Mouse (Mus musculus): ENCODE measurements around the gene Arpin. TPM values are rescaled to one million over a fixed set of nuclear protein-coding genes. Genes with fewer than 3 reads are reported as not detected.

The Arpin gene
- total RNA-seq (2021): 10 to 100 TPM in 1 of 2 experiments, 1 to 10 TPM in 1; 9.8 to 11.2 TPM

DNA sequence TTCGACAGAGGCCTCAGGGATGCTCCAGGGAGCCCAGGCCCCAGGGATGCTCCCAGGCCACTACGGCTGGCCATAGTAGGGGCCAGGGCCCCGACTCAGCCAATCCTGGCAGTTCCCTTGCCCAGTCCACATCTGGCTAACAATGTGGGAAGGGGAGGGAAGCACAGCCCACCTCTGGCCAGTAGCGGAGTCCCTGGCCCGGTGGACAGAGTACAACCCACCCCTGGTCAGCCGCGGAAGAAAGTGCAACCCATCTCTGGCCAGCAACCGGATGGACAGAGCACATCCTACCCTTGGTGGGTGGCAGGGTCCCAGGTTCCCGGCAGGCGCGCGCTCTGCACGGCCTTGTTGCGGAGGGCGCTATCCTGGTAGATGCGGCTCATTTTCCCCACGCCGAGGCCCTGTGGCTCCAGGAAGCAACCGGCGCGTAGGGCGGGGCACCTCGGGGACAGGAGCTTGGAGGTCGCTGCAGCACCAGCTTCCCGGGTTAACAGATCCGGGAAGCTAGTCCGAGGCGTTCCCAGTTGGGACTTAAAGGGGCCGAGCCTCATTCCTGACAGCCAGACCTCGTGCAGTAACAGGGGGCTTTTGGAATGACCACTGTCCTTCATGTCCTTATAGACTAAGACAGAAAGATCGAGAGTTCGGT is at the start of gene Arpin:
Gene Arpin, minus strand, starts transcription at position 498 of the 649 bp plus-strand sequence.
- peak in 1 of 2 experiments; percentile 86 for DNase-seq (ENCODE audit: extremely low spot score in 1 of 2, low spot score in 2 of 2)
- intact Hi-C loops (cut with DNase I): loop anchor here (10.0 kb wide), 1 partner anchor 150 kb away; no protein-coding TSS in a partner anchor

DNA sequence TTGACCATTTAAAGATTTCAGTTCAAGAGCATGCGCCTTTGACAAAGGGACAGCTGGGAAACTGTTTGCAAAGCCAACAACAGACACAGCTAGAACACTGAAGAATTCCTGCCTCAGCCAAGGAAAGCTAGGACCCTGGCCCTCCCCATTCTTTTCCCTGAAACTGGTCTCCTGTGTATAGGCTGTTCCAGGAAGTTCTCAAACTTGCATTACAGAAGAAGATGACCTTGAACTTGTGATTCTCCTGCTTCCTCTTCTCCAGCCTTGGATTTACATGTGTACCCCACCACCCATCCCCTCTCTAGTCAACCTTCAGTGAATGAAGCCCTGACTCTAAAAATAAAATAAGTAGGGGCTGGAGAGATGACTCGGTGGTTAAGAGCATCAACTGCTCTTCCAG is 40.2 kb upstream of the Arpin start:
- intact Hi-C loops (cut with DNase I): no loop called here
- no peak for DNase-seq (ENCODE audit: extremely low spot score in 1 of 2, low spot score in 2 of 2)

DNA sequence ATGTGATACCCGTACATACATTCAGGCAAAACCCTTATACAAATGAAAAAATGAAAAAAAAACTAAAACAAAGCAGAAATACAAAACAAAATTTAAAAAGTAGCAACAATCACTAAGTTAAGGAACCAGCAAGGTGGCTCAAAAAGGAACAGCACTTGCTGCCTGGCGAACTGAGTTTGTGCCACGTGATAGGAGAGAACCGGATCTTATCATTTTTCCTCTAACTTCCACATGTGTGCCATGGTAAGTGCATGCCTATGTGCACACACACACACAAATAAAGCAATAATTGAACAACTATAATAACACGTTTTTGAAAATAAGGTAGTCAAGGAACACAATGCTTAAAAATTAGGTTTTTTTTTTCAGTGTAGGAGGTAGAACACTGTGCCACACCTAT is 37.0 kb upstream of the Arpin start:
- no peak for DNase-seq (ENCODE audit: extremely low spot score in 1 of 2, low spot score in 2 of 2)
- intact Hi-C loops (cut with DNase I): no loop called here

DNA sequence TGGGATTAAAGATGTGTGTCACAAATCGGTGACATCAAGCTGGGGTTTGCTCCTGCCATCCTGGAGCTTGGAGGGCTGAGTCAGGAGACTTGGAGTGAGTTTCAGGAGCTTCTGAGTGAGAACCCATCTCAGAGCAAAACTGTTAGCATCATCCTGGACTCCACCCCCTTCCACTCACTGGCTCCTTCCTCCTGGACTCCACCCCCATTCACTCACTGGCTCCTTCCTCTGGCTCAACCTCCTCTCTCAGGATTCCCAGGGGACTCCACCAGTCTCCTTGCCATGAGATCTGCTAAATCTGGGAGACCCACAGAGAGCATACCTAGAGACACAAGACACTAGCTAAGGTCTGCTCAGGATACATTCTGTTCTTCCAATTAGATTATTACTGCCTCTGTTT is 35.2 kb upstream of the Arpin start:
- DNase-seq (ENCODE audit: extremely low spot score in 1 of 2, low spot score in 2 of 2): no peak
- intact Hi-C loops (cut with DNase I): no loop called here

DNA sequence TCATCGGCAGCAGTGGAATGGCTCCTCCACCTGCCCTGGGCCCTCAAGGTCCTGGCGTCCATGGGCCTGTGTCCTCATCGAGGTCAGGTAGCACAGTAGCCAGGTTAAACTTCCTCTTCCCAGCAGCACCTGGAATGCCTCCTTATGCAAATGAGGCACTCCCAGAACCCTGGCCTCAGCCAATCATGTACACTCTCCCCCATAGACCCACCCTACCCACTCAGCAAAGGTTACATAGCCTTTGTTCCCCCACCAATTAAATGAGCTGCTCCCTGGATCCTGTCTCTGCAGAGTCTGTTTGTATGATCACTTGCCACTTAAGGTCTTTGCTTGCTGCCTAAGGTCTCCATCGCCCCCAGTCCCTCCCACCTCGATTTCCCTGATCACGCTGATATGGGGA is 33.2 kb upstream of the Arpin start:
- DNase-seq (ENCODE audit: extremely low spot score in 1 of 2, low spot score in 2 of 2): no peak
- intact Hi-C loops (cut with DNase I): no loop called here

DNA sequence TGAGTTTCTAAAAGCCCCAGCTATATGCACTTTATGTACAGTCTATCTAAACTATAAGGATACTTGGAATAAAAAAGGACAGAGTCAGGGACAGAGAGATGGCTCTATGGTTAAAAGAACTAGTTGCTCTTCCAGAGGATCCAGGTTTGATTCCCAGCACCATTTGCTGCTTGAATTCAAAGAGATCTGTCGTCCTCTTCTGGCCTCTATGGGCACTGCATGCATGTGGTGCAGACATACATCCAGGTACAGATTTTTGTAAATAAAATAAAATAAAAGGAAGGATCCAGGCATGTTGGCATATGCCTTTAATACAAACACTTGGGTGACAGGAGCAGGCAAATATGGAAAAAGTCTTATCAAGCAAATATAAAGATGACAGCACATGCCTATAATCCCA is 26.4 kb upstream of the Arpin start:
- intact Hi-C loops (cut with DNase I): no loop called here
- no peak for DNase-seq (ENCODE audit: extremely low spot score in 1 of 2, low spot score in 2 of 2)

DNA sequence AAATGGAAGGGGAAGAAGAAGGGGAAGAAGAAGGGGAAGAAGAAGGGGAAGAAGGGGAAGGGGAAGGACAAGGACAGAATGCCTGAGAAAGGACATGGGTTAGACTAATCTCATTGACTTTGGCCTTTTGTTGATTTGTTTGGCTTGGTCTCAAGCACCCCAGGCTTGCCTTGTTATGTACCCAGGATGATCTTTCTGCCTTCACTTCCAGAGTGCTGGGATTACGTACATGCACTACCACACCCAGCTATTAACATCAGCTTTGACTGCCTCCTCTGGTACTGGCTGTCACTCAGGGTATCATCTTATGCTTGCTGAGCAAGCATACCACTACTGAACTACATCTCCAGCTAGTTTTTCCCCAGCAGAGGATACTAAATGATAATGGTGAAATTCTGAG is 21.0 kb upstream of the Arpin start:
- intact Hi-C loops (cut with DNase I): no loop called here
- no peak for DNase-seq (ENCODE audit: extremely low spot score in 1 of 2, low spot score in 2 of 2)

DNA sequence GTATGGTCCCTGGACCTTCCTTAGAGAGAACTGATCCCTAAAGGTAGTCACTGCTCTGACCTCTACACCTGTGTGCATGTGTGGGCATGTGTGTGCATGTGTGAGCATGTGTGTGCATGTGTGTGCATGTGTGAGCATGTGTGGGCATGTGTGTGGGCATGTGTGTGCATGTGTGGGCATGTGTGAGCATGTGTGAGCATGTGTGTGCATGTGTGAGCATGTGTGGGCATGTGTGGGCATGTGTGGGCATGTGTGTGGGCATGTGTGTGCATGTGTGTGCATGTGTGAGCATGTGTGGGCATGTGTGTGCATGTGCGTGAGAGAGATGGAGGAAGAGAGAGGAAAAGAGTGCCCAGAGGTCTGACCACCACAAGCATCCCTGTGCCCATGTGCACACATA is 19.7 kb upstream of the Arpin start:
- intact Hi-C loops (cut with DNase I): no loop called here
- DNase-seq (ENCODE audit: extremely low spot score in 1 of 2, low spot score in 2 of 2): no peak

DNA sequence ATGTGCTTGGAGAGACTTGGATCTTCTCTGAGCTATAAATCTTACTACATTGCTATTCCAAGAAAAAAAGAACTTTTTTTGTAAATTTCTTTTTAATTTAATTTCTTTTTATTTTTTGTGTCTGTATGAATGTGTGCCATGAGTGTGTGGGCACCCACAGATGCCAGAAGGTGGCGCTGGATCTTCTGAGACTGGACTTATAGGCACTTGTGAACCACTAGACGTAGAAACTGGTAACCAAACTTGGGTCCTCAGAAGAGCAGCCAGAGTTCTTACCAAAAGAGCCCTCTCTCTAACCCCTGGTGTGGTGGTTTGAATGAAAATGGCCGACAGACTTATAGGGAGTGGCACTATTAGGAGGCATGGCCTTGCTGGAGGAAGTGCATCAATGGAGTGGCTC is 15.9 kb upstream of the Arpin start:
- DNase-seq (ENCODE audit: extremely low spot score in 1 of 2, low spot score in 2 of 2): no peak
- intact Hi-C loops (cut with DNase I): no loop called here

DNA sequence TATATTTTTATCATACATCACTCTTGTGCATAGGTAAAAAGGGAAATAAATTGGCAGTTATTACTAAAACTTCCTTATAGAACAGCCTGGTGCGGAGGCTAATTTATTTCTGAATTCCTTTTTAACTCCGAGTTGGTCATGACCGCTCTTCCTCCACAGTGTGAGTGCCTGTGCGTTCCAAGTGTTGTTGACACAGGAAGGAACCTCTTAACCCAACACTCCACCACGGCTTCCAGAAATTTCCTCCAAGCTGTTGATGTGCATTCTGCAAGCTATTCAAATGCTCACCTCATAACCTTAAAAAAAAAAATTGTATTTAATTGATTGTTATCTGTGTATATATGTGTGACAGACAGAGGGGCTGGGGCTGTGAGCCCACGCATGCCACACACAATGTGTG is 15.1 kb upstream of the Arpin start:
- no peak for DNase-seq (ENCODE audit: extremely low spot score in 1 of 2, low spot score in 2 of 2)
- intact Hi-C loops (cut with DNase I): no loop called here

DNA sequence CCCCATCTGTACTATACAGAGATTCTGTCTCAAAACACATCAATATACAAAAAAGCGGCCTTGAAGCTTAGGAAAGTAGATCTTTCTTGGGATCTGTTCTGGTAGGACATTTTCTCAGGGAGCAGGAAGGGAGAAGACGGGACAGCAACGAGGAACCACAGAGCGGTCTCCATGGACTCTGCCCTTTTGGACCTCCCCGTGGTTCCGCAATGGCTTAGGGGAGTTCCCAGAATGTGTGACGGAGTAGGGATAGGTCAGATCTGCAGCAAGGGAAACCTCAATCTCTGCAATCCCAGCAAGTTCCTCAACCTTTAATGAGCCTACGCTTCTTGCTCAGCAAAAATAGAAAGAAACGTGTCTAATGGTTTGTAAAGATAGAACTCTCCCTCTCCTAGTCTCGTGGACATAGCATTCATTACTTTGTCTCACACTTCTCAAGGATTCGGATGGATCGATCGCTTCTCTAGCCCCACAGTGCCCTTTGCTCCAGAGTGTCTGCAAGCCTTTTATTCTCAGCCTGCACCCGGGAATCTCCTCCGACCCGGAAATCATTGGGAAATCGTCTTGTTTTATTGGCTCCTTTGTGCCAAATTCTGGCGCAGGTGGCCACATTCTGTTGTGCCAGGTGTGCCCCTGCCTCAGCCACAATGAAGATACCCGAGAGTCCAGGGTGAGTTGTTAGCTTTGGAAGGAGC is 499 bp upstream of the Arpin start:
- no peak for DNase-seq (ENCODE audit: extremely low spot score in 1 of 2, low spot score in 2 of 2)
- intact Hi-C loops (cut with DNase I): loop anchor here (10.0 kb wide), 1 partner anchor 149 kb away; no protein-coding TSS in a partner anchor

DNA sequence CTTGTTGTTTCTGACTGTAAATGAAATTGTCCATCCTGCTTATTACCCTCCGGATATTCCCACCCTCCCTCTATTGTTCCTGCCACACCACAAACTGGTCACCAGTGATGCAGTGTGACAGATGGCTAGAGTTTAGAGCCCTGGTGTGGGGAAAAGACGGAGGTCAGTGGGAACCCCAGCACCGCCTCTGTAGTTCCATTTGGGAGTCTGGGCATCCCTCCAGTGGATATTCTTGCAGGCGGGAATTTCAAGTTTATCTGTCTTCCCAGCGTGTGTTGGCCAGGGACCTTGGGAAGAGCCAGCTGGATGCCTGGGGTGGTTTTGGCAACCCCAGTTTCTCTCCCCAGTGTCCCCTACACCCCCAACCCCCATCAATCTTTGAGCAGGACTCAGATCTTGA is 698 bp downstream of the Arpin start:
- no peak for DNase-seq (ENCODE audit: extremely low spot score in 1 of 2, low spot score in 2 of 2)
- intact Hi-C loops (cut with DNase I): loop anchor here (10.0 kb wide), 1 partner anchor 150 kb away; no protein-coding TSS in a partner anchor

DNA sequence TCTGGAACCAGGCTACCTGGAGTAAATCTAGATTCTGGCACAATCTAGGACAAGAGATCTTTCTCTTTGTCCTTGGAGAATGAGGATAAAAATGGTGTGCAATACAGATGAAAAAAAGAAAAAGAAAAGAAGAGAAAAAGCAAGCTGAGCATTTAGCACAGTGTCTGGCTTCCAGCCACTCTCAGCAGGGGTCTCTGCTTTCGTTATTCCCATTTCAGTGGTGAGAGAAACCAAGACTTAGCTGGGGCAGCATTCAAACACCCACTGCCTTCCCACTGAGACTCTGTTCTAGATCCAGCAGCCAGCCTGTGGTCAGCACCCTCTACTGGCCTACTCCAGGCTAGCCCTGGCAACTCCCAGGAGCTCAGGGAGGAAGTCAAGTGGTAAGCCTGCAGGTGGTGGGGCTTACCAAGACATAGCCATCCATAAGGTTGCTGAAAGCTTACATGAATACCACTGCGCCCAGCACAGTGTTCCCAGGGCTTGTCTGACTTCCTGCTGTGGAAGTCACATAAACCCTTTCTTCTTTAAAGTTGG is 6.6 kb downstream of the Arpin start:
- intact Hi-C loops (cut with DNase I): loop anchor here (5.0 kb wide), 1 partner anchor 94 kb away; the partner anchor contains the start of gene Zfp710
- DNase-seq (ENCODE audit: extremely low spot score in 1 of 2, low spot score in 2 of 2): no peak

DNA sequence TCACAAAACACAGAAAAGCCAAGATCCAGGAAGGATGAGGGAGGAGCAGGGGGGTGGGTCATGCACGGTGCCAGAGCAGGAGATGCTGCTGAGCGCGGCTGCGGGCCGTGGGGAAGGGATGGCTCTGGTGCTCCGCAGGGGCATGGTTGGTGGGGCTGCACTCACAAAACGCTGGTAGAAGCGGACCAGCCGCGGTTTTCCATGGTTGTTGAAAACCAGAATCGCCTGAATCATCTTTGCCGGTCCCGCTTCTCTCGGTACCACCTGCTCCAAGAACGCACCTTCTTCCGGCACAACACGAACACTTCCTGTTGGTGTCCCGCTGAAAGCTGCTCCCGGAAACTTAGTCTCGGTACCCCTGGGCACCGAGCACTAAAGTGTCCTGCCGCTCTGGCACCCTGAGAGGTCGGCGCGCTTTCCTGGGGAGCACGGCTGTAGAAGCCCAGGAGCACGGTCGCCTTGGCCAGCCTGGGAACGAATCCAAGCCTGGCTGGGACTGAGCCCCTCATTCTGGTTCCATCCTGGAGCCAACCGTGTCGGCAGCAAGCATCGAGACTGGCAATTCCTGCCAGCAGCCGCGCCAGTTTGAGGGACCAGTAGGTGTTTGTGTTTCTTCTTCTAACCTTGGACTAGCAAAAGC is 14.7 kb downstream of the Arpin start, which contains the start of gene Ap3s2:
Gene Ap3s2, minus strand, starts transcription at position 306 of the 640 bp plus-strand sequence.
- intact Hi-C loops (cut with DNase I): no loop called here
- peak; percentile 89 to 90 for DNase-seq (ENCODE audit: extremely low spot score in 1 of 2, low spot score in 2 of 2)

DNA sequence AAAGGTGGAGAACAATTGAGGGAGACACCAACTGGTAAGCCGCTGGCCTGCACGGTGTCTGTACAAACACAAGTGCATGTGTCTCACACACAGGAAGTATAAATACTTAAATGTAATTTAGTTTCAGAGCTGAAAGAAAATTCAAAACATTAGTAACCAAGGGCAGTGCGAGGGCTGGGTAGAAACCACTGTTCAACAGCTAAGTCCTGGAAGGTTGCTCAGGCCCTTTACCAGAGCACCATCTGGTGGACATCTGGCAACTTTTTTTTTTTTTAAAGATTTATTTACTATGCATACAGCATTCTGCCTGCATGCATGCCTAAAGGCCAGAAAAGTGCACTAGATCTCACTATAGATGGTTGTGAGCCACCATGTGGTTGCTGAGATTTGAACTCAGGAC is 20.6 kb downstream of the Arpin start:
- no peak for DNase-seq (ENCODE audit: extremely low spot score in 1 of 2, low spot score in 2 of 2)
- intact Hi-C loops (cut with DNase I): loop anchor here (2.0 kb wide), 1 partner anchor 116 kb away; no protein-coding TSS in a partner anchor

DNA sequence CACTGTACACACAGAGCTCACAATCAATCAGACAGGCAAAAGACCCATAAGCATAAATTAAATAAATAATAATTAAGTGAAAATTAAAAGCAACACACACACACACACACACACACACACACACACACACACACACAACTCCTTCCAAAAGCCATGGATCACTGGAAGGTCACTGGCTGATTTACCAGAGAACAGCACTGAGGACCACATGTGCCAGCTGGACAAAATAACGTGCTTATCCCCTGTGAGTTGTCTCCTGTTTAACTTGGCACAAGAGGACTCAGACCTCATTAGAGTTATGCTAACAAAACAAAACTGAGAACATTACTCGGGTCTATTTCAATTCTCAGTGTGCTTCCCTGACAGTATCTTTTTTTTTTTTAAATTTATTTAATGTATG is 27.8 kb downstream of the Arpin start:
- DNase-seq (ENCODE audit: extremely low spot score in 1 of 2, low spot score in 2 of 2): no peak

DNA sequence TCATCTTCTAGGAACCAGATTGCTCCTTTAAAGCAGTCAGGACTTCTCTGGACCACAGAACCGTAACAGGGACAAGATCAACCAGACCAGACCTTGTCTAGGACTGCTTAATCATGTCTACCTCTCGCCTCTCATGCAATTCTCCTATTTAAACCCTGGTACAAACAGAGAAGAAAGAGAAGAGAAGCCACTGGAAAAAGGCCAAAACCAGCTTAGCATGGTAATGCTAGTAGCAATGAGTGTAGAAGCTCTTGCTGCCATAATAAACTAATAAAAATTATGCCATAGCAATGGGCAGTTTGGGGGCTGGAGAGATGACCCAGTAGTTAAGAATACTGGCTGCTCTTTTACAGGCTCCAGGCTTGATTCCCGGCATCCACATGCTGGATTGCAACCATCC is 28.2 kb downstream of the Arpin start:
- no peak for DNase-seq (ENCODE audit: extremely low spot score in 1 of 2, low spot score in 2 of 2)
- intact Hi-C loops (cut with DNase I): no loop called here

More for the DNA sequence above, 27.8 kb downstream of the Arpin start:
- intact Hi-C loops (cut with DNase I): no loop called here

DNA sequence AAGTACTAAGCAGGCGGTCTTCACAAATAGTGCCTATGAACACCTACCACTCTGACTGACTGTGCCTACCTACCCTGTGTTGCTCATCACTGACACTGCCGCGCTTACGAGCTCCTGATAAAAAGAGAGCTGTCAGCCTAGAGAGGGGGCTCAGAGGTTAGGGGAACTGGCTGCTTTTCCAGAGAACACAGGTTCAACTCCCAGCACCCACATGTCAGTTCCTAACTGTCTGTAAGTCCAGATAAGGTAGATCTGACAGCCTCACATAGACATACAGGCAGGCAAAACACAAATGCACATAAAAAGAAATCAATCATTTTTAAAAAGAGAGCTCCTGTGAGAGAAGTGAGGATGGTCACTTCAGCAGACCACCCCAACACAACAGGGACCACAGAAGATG is 30.0 kb downstream of the Arpin start:
- intact Hi-C loops (cut with DNase I): no loop called here
- DNase-seq (ENCODE audit: extremely low spot score in 1 of 2, low spot score in 2 of 2): no peak

DNA sequence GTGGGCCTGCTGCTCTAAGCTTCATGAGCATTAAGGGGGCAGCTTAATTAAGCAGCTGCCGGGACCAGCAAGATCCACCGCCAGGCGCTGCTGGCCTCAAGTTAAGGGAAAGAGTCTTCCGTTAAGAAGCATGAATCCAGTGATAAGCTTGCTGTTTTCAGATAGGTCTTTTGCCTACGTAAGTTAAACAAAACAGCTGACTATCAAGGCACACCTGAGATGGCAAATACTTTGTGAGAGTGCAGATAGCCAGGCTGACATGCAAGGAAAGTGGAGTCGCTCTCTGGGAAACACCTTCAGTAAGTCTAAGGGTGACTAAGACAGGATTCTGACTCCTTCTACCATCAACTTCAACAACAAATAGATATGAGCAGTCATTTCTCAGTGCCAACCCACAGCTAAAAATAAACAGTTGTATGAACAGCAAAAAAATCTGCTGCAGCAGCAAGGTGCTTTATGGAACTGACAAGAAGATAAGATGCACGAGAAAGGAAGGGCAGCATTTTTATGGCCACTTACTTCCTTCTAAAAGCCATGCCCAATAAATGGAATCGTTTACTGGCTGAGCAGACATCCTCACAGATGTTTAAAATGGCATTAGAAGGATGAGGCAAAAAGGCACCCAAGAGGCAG is 31.9 kb downstream of the Arpin start:
- intact Hi-C loops (cut with DNase I): no loop called here
- DNase-seq (ENCODE audit: extremely low spot score in 1 of 2, low spot score in 2 of 2): no peak

All from left cerebral cortex, postnatal 10 days (tissue).